Comparison of ENCODE assay signal across 30 mouse cellular contexts in the genomic region with DNA sequence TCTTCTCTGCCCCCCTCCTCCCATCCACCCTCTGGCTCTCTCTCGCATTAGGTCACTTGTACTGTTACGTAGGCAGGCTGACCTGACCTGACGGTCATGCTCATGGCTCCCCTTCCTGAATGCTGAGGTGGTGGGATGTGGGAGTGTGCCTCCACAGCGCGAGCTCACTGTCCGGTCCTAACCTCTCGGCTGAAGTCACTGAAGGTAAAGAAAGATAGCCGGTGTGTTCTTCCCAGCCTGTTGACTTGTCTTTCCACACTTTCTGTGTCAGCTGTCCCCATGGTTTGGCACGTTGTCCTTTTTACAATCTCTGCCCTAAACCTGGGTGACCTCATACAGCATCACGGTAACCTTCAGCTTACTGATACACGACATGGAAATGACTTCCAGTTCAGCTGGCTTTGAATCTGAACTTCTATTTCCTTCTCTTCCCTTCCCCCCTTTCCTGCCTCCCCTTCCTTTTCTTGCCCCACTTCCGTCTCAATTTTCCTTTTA. TPM values are rescaled to one million over a fixed set of nuclear protein-coding genes. Genes with fewer than 3 reads are reported as not detected.
DNase-seq lines count a peak whose midpoint lies in the region; ATAC-seq and TF ChIP-seq lines count a peak whose summit lies in the region.
"Had no signal": no experiment of that assay in that cellular context is flagged by ENCODE, and none has a peak within 500 bp of the region (broad histone marks: within the 10 kb centered on the region; RNA-seq: fewer than 3 reads in every experiment).

No protein-coding gene starts in this region.

- intact Hi-C loops in heart, postnatal 25 days (cut with DNase I): no loop called here

- no peaks in the 10 kb centered on the region for H3K4me1 ChIP-seq in forebrain, embryonic 11.5 days (replicated peaks; ENCODE audit: control insufficient read depth, insufficient read depth, low read length)
- H3K4me1 ChIP-seq in forebrain, embryonic 13.5 days: peaks cover 38% of the 10 kb centered on the region
- peaks cover 23% of the 10 kb centered on the region for H3K4me1 ChIP-seq in heart, embryonic 11.5 days (ENCODE audit: control insufficient read depth, insufficient read depth, low read length)
- H3K4me1 ChIP-seq in liver, embryonic 16.5 days (ENCODE audit: control insufficient read depth, low read depth, low read length): no peaks in the 10 kb centered on the region; the same call in 1 of the 2 replicates
- 0 out of 2 replicates have a peak, but pooled peaks cover 3% of the 10 kb centered on the region for H3K4me1 ChIP-seq in liver, embryonic 11.5 days (replicated peaks; ENCODE audit: control insufficient read depth, insufficient read depth, low read length)
- H3K4me1 ChIP-seq in heart, postnatal 0 days (ENCODE audit: control insufficient read depth, insufficient read depth): peaks cover 11% of the 10 kb centered on the region

- no peaks in the 10 kb centered on the region; the same call in 1 of the 2 replicates for H3K36me3 ChIP-seq in forebrain, embryonic 11.5 days (ENCODE audit: control insufficient read depth, insufficient read depth, low read length)
- peaks cover 18% of the 10 kb centered on the region for H3K36me3 ChIP-seq in forebrain, embryonic 13.5 days (ENCODE audit: poor library complexity, severe bottlenecking)
- no peaks in the 10 kb centered on the region for H3K36me3 ChIP-seq in heart, embryonic 11.5 days (ENCODE audit: control insufficient read depth, insufficient read depth, low read length)
- H3K36me3 ChIP-seq in liver, embryonic 16.5 days (ENCODE audit: control insufficient read depth, insufficient read depth): no peaks in the 10 kb centered on the region
- no peaks in the 10 kb centered on the region for H3K36me3 ChIP-seq in liver, embryonic 11.5 days (ENCODE audit: control insufficient read depth, insufficient read depth, low read length)
- no peaks in the 10 kb centered on the region for H3K36me3 ChIP-seq in heart, postnatal 0 days (replicated peaks; ENCODE audit: control insufficient read depth, insufficient read depth, low read length)
- H3K36me3 ChIP-seq: forebrain, embryonic 15.5 days had no signal

- H3K9ac ChIP-seq in forebrain, embryonic 11.5 days (ENCODE audit: low read length): no peak overlapping the region
- H3K9ac ChIP-seq in forebrain, embryonic 13.5 days: no peak overlapping the region
- H3K9ac ChIP-seq in heart, embryonic 11.5 days (ENCODE audit: low read depth, low read length): no peak overlapping the region
- H3K9ac ChIP-seq in liver, embryonic 16.5 days (ENCODE audit: low read depth, low read length): no peak overlapping the region
- no peak overlapping the region for H3K9ac ChIP-seq in liver, embryonic 11.5 days (ENCODE audit: low read depth, low read length)
- no peak overlapping the region for H3K9ac ChIP-seq in heart, postnatal 0 days (replicated peaks; ENCODE audit: low read depth, low read length)
- H3K9ac ChIP-seq: forebrain, embryonic 15.5 days; hindbrain, embryonic 12.5 days had no signal

- no peak overlapping the region for H3K27ac ChIP-seq in forebrain, embryonic 11.5 days (ENCODE audit: low read depth, low read length)
- no peak overlapping the region for H3K27ac ChIP-seq in forebrain, embryonic 13.5 days
- 0 out of 2 replicates have a peak overlapping the region, but pooled peaks have one; percentile 22 for H3K27ac ChIP-seq in heart, embryonic 11.5 days (ENCODE audit: low read depth, low read length)
- H3K27ac ChIP-seq in liver, embryonic 16.5 days (ENCODE audit: low read length): peak overlapping the region; percentile 22; the same call in 1 of the 2 replicates
- no peak overlapping the region for H3K27ac ChIP-seq in liver, embryonic 11.5 days (ENCODE audit: low read depth, low read length)
- no peak overlapping the region for H3K27ac ChIP-seq in heart, postnatal 0 days (ENCODE audit: low read depth)
- H3K27ac ChIP-seq: forebrain, embryonic 15.5 days; hindbrain, embryonic 12.5 days; hindbrain, postnatal 0 days; layer of hippocampus, adult 2 months had no signal

- no peak for ATAC-seq in forebrain, embryonic 11.5 days (replicated peaks; ENCODE audit: low FRiP score)
- ATAC-seq in forebrain, embryonic 13.5 days: no peak
- ATAC-seq in heart, embryonic 11.5 days (replicated peaks; ENCODE audit: insufficient number of reproducible peaks, low FRiP score, low TSS enrichment): no peak
- no peak for ATAC-seq in liver, embryonic 16.5 days (ENCODE audit: low read depth)
- no peak for ATAC-seq in liver, embryonic 11.5 days (replicated peaks; ENCODE audit: low FRiP score)
- ATAC-seq in heart, postnatal 0 days (ENCODE audit: insufficient read depth, low read depth): 0 out of 2 replicates have a peak, but pooled peaks have one; percentile 25
- ATAC-seq: activated CD4-positive, CD25-positive, alpha-beta regulatory T cell, adult 4 months; forebrain, embryonic 15.5 days; hindbrain, postnatal 0 days; lung, postnatal 0 days had no signal

- H3K4me2 ChIP-seq in forebrain, embryonic 11.5 days (ENCODE audit: low read depth, low read length, severe bottlenecking): no peak overlapping the region
- no peak overlapping the region for H3K4me2 ChIP-seq in forebrain, embryonic 13.5 days
- no peak overlapping the region for H3K4me2 ChIP-seq in heart, embryonic 11.5 days
- H3K4me2 ChIP-seq in liver, embryonic 16.5 days (ENCODE audit: low read depth, low read length): no peak overlapping the region
- no peak overlapping the region for H3K4me2 ChIP-seq in liver, embryonic 11.5 days
- H3K4me2 ChIP-seq in heart, postnatal 0 days (ENCODE audit: low read depth, low read length): peak overlapping the region; percentile 17; the same call in 1 of the 2 replicates
- H3K4me2 ChIP-seq: forebrain, embryonic 15.5 days; hindbrain, embryonic 12.5 days had no signal

- no peak for TF ChIP-seq EP300 in heart, postnatal 0 days (IDR thresholded peaks at IDR 0.05; ENCODE audit: low read depth)

- H3K27me3 ChIP-seq in forebrain, embryonic 11.5 days (ENCODE audit: control insufficient read depth, insufficient read depth, low read length): no peaks in the 10 kb centered on the region
- H3K27me3 ChIP-seq in forebrain, embryonic 13.5 days: no peaks in the 10 kb centered on the region
- H3K27me3 ChIP-seq in heart, embryonic 11.5 days (ENCODE audit: control insufficient read depth, insufficient read depth, low read length): no peaks in the 10 kb centered on the region
- H3K27me3 ChIP-seq in liver, embryonic 16.5 days (ENCODE audit: control insufficient read depth, insufficient read depth, low read depth, low read length): peaks cover 27% of the 10 kb centered on the region
- peaks cover 34% of the 10 kb centered on the region for H3K27me3 ChIP-seq in liver, embryonic 11.5 days (replicated peaks; ENCODE audit: control insufficient read depth, insufficient read depth, low read length)
- no peaks in the 10 kb centered on the region for H3K27me3 ChIP-seq in heart, postnatal 0 days (ENCODE audit: control insufficient read depth, insufficient read depth, low read length)
- H3K27me3 ChIP-seq: CH12.LX; forebrain, embryonic 15.5 days; hindbrain, embryonic 12.5 days had no signal

- DNase-seq in forebrain, embryonic 11.5 days (ENCODE audit: low spot score): peak; percentile 42
- no peak for DNase-seq in heart, postnatal 25 days (ENCODE audit: low spot score)
- no peak for DNase-seq in liver, embryonic 11.5 days (ENCODE audit: low spot score)
- DNase-seq in heart, postnatal 0 days (ENCODE audit: low spot score): peak; percentile 36
- no peak for DNase-seq in cerebellum, adult 18-20 months
- DNase-seq: adrenal gland, adult 2 months; adrenal gland, postnatal 36 days; cerebellum, adult 8-10 months; cerebellum, postnatal 36 days; gastrocnemius, postnatal 25 days; kidney, adult 18-20 months; left cerebral cortex, postnatal 4 days; lung, adult 18-20 months; lung, postnatal 4 days; midbrain, embryonic 14.5 days; right cerebral cortex, adult 18-20 months; spleen, adult 18-20 months; thymus, adult 18-20 months; thymus, postnatal 25 days had no signal

- no peaks in the 10 kb centered on the region for H3K9me3 ChIP-seq in forebrain, embryonic 11.5 days (ENCODE audit: control insufficient read depth, low read length)
- no peaks in the 10 kb centered on the region for H3K9me3 ChIP-seq in forebrain, embryonic 13.5 days (replicated peaks)
- no peaks in the 10 kb centered on the region for H3K9me3 ChIP-seq in heart, embryonic 11.5 days (replicated peaks; ENCODE audit: control insufficient read depth, low read length)
- H3K9me3 ChIP-seq in liver, embryonic 16.5 days (replicated peaks; ENCODE audit: control insufficient read depth, low read length): no peaks in the 10 kb centered on the region
- H3K9me3 ChIP-seq in liver, embryonic 11.5 days (ENCODE audit: control insufficient read depth, low read length): no peaks in the 10 kb centered on the region
- no peaks in the 10 kb centered on the region for H3K9me3 ChIP-seq in heart, postnatal 0 days (replicated peaks; ENCODE audit: control insufficient read depth, low read length)
- H3K9me3 ChIP-seq: forebrain, embryonic 15.5 days; hindbrain, embryonic 12.5 days had no signal

- no peak overlapping the region for H3K4me3 ChIP-seq in forebrain, embryonic 11.5 days (ENCODE audit: low read depth, low read length)
- no peak overlapping the region for H3K4me3 ChIP-seq in forebrain, embryonic 13.5 days
- H3K4me3 ChIP-seq in heart, embryonic 11.5 days (ENCODE audit: low read depth, low read length): no peak overlapping the region
- no peak overlapping the region for H3K4me3 ChIP-seq in liver, embryonic 16.5 days (ENCODE audit: low read depth, low read length)
- no peak overlapping the region for H3K4me3 ChIP-seq in liver, embryonic 11.5 days (ENCODE audit: low read depth, low read length)
- H3K4me3 ChIP-seq in heart, postnatal 0 days (ENCODE audit: low read depth, low read length): no peak overlapping the region
- H3K4me3 ChIP-seq: forebrain, embryonic 15.5 days; hindbrain, embryonic 12.5 days; layer of hippocampus, adult 2 months; megakaryocyte, embryonic 14.5 days had no signal

- no peak for TF ChIP-seq CTCF in heart, postnatal 0 days (IDR thresholded peaks at IDR 0.05; ENCODE audit: low read depth)

- 91% methylated on average over 12 of the region's 12 CpGs for WGBS in forebrain, embryonic 11.5 days
- WGBS in forebrain, embryonic 13.5 days: 88% methylated on average over 12 of the region's 12 CpGs
- WGBS in heart, embryonic 11.5 days (ENCODE audit: insufficient replicate concordance): 62% methylated on average over 12 of the region's 12 CpGs
- WGBS in liver, embryonic 16.5 days (ENCODE audit: insufficient replicate concordance): 54% methylated on average over 12 of the region's 12 CpGs
- WGBS in liver, embryonic 11.5 days: 79% methylated on average over 12 of the region's 12 CpGs
- 31% methylated on average over 12 of the region's 12 CpGs for WGBS in heart, postnatal 0 days

RNA-seq across cellular contexts. Expression of a gene that starts 4.4 kb away (rescaled TPM):
- 57.1 and 63.4 TPM in 2 replicates for polyA plus RNA-seq in forebrain, embryonic 11.5 days (2014; fragmentation: Nextera tagmentation; extraction: Ambion mirVana)
- 101 and 110 TPM in 2 replicates for polyA plus RNA-seq in forebrain, embryonic 13.5 days (2015; fragmentation: Nextera tagmentation; extraction: Ambion mirVana)
- polyA plus RNA-seq in heart, embryonic 11.5 days (2014; fragmentation: Nextera tagmentation; extraction: Ambion mirVana): 24.5 and 28.1 TPM in 2 replicates
- total RNA-seq in heart, postnatal 25 days (2021): 10 to 100 TPM; 52.4 to 55.6 TPM
- polyA plus RNA-seq in liver, embryonic 16.5 days (2015; fragmentation: Nextera tagmentation; extraction: Ambion mirVana): 21.3 and 23.2 TPM in 2 replicates
- 13.2 and 14.7 TPM in 2 replicates for polyA plus RNA-seq in liver, embryonic 11.5 days (2014; fragmentation: Nextera tagmentation; extraction: Ambion mirVana)
- 37.1 and 79.9 TPM in 2 replicates for total RNA-seq in heart, postnatal 0 days (2014; rRNA removed; ENCODE audit: low replicate concordance)
- polyA plus RNA-seq in heart, postnatal 0 days (2015; fragmentation: Nextera tagmentation; extraction: Ambion mirVana): 22.6 and 23.3 TPM in 2 replicates
- total RNA-seq: CH12.LX had no signal

Comparison
In these comparisons a context has a peak if more than half of its experiments do, and no peak if none do; other contexts are left out.
1. DNase-seq: peak in forebrain, embryonic 11.5 days (single experiment) and heart, postnatal 0 days (single experiment); none in heart, postnatal 25 days (single experiment), liver, embryonic 11.5 days (single experiment) and cerebellum, adult 18-20 months (0 of 2).
2. H3K27ac ChIP-seq: peak in heart, embryonic 11.5 days (single experiment) and liver, embryonic 16.5 days (single experiment); none in forebrain, embryonic 11.5 days (single experiment), forebrain, embryonic 13.5 days (single experiment), liver, embryonic 11.5 days (single experiment) and heart, postnatal 0 days (single experiment).